Mouse (Mus musculus) small intestine, adult 2 months (tissue): ENCODE measurements around the gene Stk36.

Experiments used
- CTCF ChIP-seq: fragments of 200-500 bp; IDR thresholded peaks from 2 replicates; pipeline ENCODE4 v1.5.1; 2012; ENCODE audit warnings: low read depth, mild to moderate bottlenecking, control low read depth, inconsistent platforms, low read length, moderate library complexity, mixed read lengths; ENCODE audit not compliant: insufficient replicate concordance, insufficient read length; ENCODE audit errors: extremely low read depth
- POLR2A ChIP-seq: fragments of 200-500 bp; IDR thresholded peaks from 2 replicates; pipeline ENCODE4 v1.6.1; 2012; ENCODE audit warnings: low read depth, mild to moderate bottlenecking, control low read depth, inconsistent platforms, low read length, moderate library complexity

- TF ChIP-seq CTCF = no peak
- TF ChIP-seq POLR2A = no peak
Observed at GRCm38 (mm10) chr1:74582621-74583020, 18.6 kb upstream of the Stk36 start.
